Mouse (Mus musculus): ENCODE measurements at regions not wholly inside any gene's neighbourhood (a gene's known extent, or its start where the extent isn't known, plus 50 kb on each side); places are given as distances from the start of the nearest gene placed in this dataset.

GRCm38 (mm10) chr6:109125447-109125846 is 297.0 kb downstream of the Edem1 start:
- DNase-seq (ENCODE audit: low spot score, missing footprints), result no peak
- Histone ChIP-seq H3K27me3 (ENCODE audit: control insufficient read depth, insufficient read depth, low read length) (no peaks in the 10 kb centered on the region), H3K4me1 (ENCODE audit: control insufficient read depth, insufficient read depth, low read length) (no peaks in the 10 kb centered on the region), H3K9ac (ENCODE audit: low read length) (no peak overlapping the region), H3K27ac (ENCODE audit: low read depth, low read length) (no peak overlapping the region), H3K36me3 (ENCODE audit: control insufficient read depth, insufficient read depth, low read length) (no peaks in the 10 kb centered on the region), H3K4me3 (ENCODE audit: low read depth, low read length) (no peak overlapping the region), H3K4me2 (no peak overlapping the region), H3K9me3 (ENCODE audit: control insufficient read depth, low read length) (no peaks in the 10 kb centered on the region)
- 92% methylated on average over 12 of the region's 12 CpGs for WGBS
- ATAC-seq (ENCODE audit: low FRiP score), result no peak

DNA sequence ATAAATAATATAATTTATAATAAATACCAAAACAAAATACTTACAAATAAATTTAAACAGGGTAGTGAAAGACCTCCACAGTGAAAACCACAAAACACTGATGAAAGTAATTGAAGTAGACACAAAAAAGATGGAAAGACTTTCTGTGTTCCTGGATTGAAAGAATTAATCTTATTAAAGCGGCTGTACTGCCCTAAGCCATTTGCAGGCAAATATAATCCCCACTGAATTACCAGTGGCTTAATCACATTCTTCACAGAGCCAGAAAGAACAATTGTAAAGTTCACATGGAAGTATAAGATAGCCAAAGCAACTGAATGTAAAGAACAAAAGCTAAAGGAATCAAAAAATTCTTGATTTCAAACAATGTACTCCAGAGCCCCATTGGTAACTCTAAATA is 298.8 kb downstream of the Edem1 start:
- Histone ChIP-seq H3K27ac (ENCODE audit: low read depth, low read length) (no peak overlapping the region), H3K4me1 (ENCODE audit: control insufficient read depth, insufficient read depth, low read length) (no peaks in the 10 kb centered on the region), H3K4me2 (no peak overlapping the region), H3K36me3 (ENCODE audit: control insufficient read depth, insufficient read depth, low read length) (no peaks in the 10 kb centered on the region), H3K9me3 (ENCODE audit: control insufficient read depth, low read length) (no peaks in the 10 kb centered on the region), H3K4me3 (ENCODE audit: low read depth, low read length) (no peak overlapping the region), H3K9ac (ENCODE audit: low read length) (no peak overlapping the region), H3K27me3 (ENCODE audit: control insufficient read depth, insufficient read depth, low read length) (no peaks in the 10 kb centered on the region)
- no peak for ATAC-seq (ENCODE audit: low FRiP score)
- no peak for DNase-seq (ENCODE audit: low spot score, missing footprints)
- WGBS, result 74% methylated on average over 1 of the region's 1 CpGs

DNA sequence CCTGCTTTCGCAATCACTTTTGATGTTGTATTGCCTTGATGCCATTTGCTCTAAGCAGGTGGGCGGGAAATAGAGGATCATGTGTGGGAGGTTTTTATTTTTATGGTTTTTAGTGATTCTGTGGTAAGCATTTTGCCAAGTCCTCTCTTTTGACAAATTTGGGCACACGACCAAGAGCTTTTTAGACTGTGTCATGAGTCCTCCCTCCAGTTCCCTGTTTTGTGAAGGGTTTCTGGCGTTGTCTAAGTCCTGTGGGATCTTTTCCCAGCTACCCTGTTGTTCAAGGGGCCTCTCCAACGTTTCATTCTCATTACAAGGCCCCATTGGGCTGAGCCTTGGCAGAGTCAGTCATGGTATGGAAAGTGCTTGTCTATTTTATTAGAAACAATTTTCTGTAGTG is 317.7 kb downstream of the Edem1 start:
- no peak for DNase-seq (ENCODE audit: low spot score, missing footprints)
- Histone ChIP-seq H3K27me3 (ENCODE audit: control insufficient read depth, insufficient read depth, low read length) (no peaks in the 10 kb centered on the region), H3K4me1 (ENCODE audit: control insufficient read depth, insufficient read depth, low read length) (no peaks in the 10 kb centered on the region), H3K4me2 (no peak overlapping the region), H3K9ac (ENCODE audit: low read length) (no peak overlapping the region), H3K4me3 (ENCODE audit: low read depth, low read length) (no peak overlapping the region), H3K9me3 (ENCODE audit: control insufficient read depth, low read length) (no peaks in the 10 kb centered on the region), H3K36me3 (ENCODE audit: control insufficient read depth, insufficient read depth, low read length) (no peaks in the 10 kb centered on the region), H3K27ac (ENCODE audit: low read depth, low read length) (no peak overlapping the region)
- 83% methylated on average over 5 of the region's 5 CpGs for WGBS
- ATAC-seq (ENCODE audit: low FRiP score), result no peak

DNA sequence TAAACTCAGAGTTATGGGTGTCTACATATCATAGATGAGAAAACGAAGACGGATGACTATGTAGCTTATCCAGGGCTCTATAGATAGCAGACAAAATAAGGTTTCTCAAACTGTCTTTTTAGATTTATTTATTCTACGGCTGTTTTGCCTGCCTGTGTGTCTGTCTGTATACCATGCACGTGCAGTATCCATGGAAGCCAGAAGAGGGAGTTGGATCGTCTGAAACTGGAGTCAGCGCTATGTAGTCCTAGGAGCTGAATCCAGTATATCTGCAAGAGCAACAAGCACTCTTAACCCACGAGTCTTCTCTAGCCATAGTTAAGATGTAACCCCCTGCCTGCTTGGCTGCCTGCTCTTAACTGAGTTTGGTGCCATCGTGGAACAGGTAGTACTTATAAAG is 320.6 kb downstream of the Edem1 start:
- Histone ChIP-seq H3K4me3 (ENCODE audit: low read depth, low read length) (no peak overlapping the region), H3K4me2 (no peak overlapping the region), H3K27ac (ENCODE audit: low read depth, low read length) (no peak overlapping the region), H3K27me3 (ENCODE audit: control insufficient read depth, insufficient read depth, low read length) (no peaks in the 10 kb centered on the region), H3K36me3 (ENCODE audit: control insufficient read depth, insufficient read depth, low read length) (no peaks in the 10 kb centered on the region), H3K4me1 (ENCODE audit: control insufficient read depth, insufficient read depth, low read length) (no peaks in the 10 kb centered on the region), H3K9me3 (ENCODE audit: control insufficient read depth, low read length) (no peaks in the 10 kb centered on the region), H3K9ac (ENCODE audit: low read length) (no peak overlapping the region)
- WGBS, result 77% methylated on average over 8 of the region's 8 CpGs
- no peak for DNase-seq (ENCODE audit: low spot score, missing footprints)
- no peak for ATAC-seq (ENCODE audit: low FRiP score)

GRCm38 (mm10) chr6:109150023-109150911 is 321.8 kb downstream of the Edem1 start:
- Histone ChIP-seq H3K4me3 (ENCODE audit: low read depth, low read length) (no peak overlapping the region), H3K9me3 (ENCODE audit: control insufficient read depth, low read length) (no peaks in the 10 kb centered on the region), H3K4me2 (no peak overlapping the region), H3K27me3 (ENCODE audit: control insufficient read depth, insufficient read depth, low read length) (no peaks in the 10 kb centered on the region), H3K27ac (ENCODE audit: low read depth, low read length) (no peak overlapping the region), H3K36me3 (ENCODE audit: control insufficient read depth, insufficient read depth, low read length) (no peaks in the 10 kb centered on the region), H3K4me1 (ENCODE audit: control insufficient read depth, insufficient read depth, low read length) (no peaks in the 10 kb centered on the region), H3K9ac (ENCODE audit: low read length) (no peak overlapping the region)
- ATAC-seq (ENCODE audit: low FRiP score) (peak; percentile 89), DNase-seq (ENCODE audit: low spot score, missing footprints) (peak; percentile 95)
- 62% methylated on average over 22 of the region's 22 CpGs for WGBS

GRCm38 (mm10) chr6:109150912-109151256 is 322.4 kb downstream of the Edem1 start:
- no peaks in the 10 kb centered on the region for H3K36me3 ChIP-seq (ENCODE audit: control insufficient read depth, insufficient read depth, low read length)
- no peaks in the 10 kb centered on the region for H3K27me3 ChIP-seq (ENCODE audit: control insufficient read depth, insufficient read depth, low read length)
- WGBS, result 90% methylated on average over 9 of the region's 9 CpGs
- no peak overlapping the region for H3K27ac ChIP-seq (ENCODE audit: low read depth, low read length)
- no peaks in the 10 kb centered on the region for H3K9me3 ChIP-seq (ENCODE audit: control insufficient read depth, low read length)
- ATAC-seq (ENCODE audit: low FRiP score), result peak; percentile 15; the same call in 1 of the 2 replicates
- H3K9ac ChIP-seq (ENCODE audit: low read length), result no peak overlapping the region
- no peak overlapping the region for H3K4me3 ChIP-seq (ENCODE audit: low read depth, low read length)
- H3K4me2 ChIP-seq, result no peak overlapping the region
- DNase-seq (ENCODE audit: low spot score, missing footprints), result peak; percentile 83
- H3K4me1 ChIP-seq (ENCODE audit: control insufficient read depth, insufficient read depth, low read length), result no peaks in the 10 kb centered on the region

DNA sequence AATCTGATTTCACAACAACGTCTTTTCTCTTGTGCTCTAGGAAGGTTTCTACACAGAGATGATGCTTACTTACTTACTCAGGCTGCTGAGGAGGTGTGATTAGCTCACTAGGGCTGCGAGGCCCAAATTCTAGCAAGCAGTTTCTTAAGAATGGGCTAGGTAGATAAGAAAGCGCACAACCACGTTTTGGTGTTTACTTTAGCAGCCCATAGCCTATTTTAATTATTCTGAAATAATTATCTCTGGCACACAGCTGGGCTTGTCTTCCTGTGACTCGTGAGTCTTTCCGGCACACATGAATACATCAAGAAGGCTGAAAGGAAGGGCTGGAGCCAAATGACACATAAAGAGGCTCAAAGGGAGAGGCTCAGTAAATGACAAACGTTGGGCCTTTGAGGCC is 325.2 kb downstream of the Edem1 start:
- Histone ChIP-seq H3K4me1 (ENCODE audit: control insufficient read depth, insufficient read depth, low read length) (no peaks in the 10 kb centered on the region), H3K9me3 (ENCODE audit: control insufficient read depth, low read length) (no peaks in the 10 kb centered on the region), H3K36me3 (ENCODE audit: control insufficient read depth, insufficient read depth, low read length) (no peaks in the 10 kb centered on the region), H3K4me2 (no peak overlapping the region), H3K27ac (ENCODE audit: low read depth, low read length) (no peak overlapping the region), H3K9ac (ENCODE audit: low read length) (no peak overlapping the region), H3K27me3 (ENCODE audit: control insufficient read depth, insufficient read depth, low read length) (no peaks in the 10 kb centered on the region), H3K4me3 (ENCODE audit: low read depth, low read length) (no peak overlapping the region)
- ATAC-seq (ENCODE audit: low FRiP score) (no peak), DNase-seq (ENCODE audit: low spot score, missing footprints) (no peak)
- 66% methylated on average over 7 of the region's 7 CpGs for whole genome bisulfite sequencing

DNA sequence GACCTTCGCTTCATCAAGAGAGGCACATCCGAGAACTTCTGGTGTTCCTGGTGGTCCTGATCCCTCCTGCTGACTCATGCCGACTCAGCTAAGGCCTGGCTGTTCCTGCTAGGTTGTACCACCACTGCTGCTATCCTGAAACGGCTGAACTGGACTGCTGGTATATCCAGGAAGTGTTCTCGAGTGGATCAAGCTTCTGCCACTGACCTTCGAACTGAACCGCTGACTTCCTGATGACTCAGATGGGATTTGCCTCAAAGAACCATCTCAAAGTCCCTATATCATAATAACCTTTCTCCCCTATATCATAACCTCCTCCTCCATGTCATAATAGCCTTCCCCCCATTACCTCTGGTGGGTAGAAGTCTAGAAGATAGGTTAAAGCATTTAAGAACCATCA is 331.1 kb downstream of the Edem1 start:
- WGBS, result 91% methylated on average over 7 of the region's 7 CpGs
- DNase-seq (ENCODE audit: low spot score, missing footprints) (no peak), ATAC-seq (ENCODE audit: low FRiP score) (no peak)
- Histone ChIP-seq H3K27me3 (ENCODE audit: control insufficient read depth, insufficient read depth, low read length) (no peaks in the 10 kb centered on the region), H3K36me3 (ENCODE audit: control insufficient read depth, insufficient read depth, low read length) (no peaks in the 10 kb centered on the region), H3K27ac (ENCODE audit: low read depth, low read length) (no peak overlapping the region), H3K9me3 (ENCODE audit: control insufficient read depth, low read length) (no peaks in the 10 kb centered on the region), H3K4me3 (ENCODE audit: low read depth, low read length) (no peak overlapping the region), H3K4me1 (ENCODE audit: control insufficient read depth, insufficient read depth, low read length) (no peaks in the 10 kb centered on the region), H3K9ac (ENCODE audit: low read length) (no peak overlapping the region), H3K4me2 (no peak overlapping the region)

- no peaks in the 10 kb centered on the region for H3K9me3 ChIP-seq (ENCODE audit: control insufficient read depth, low read length)
- H3K4me2 ChIP-seq, result no peak overlapping the region
- no peak overlapping the region for H3K4me3 ChIP-seq (ENCODE audit: low read depth, low read length)
- H3K4me1 ChIP-seq (ENCODE audit: control insufficient read depth, insufficient read depth, low read length), result no peaks in the 10 kb centered on the region
- 84% methylated on average over 5 of the region's 5 CpGs for WGBS
- ATAC-seq (ENCODE audit: low FRiP score) (no peak), DNase-seq (ENCODE audit: low spot score, missing footprints) (no peak)
- H3K36me3 ChIP-seq (ENCODE audit: control insufficient read depth, insufficient read depth, low read length), result no peaks in the 10 kb centered on the region
- no peaks in the 10 kb centered on the region for H3K27me3 ChIP-seq (ENCODE audit: control insufficient read depth, insufficient read depth, low read length)
- H3K9ac ChIP-seq (ENCODE audit: low read length), result no peak overlapping the region
- no peak overlapping the region for H3K27ac ChIP-seq (ENCODE audit: low read depth, low read length)
Measured at GRCm38 (mm10) chr6:109167439-109167838, 339.0 kb downstream of the Edem1 start.
